Mouse (Mus musculus): ENCODE results near the gene Cyp2c23. TPM values are rescaled to one million over a fixed set of nuclear protein-coding genes. Genes with fewer than 3 reads are reported as not detected.

Gene Cyp2c23
- polyA plus RNA-seq, 1 experiment from 2014 or later, result not detected

DNA sequence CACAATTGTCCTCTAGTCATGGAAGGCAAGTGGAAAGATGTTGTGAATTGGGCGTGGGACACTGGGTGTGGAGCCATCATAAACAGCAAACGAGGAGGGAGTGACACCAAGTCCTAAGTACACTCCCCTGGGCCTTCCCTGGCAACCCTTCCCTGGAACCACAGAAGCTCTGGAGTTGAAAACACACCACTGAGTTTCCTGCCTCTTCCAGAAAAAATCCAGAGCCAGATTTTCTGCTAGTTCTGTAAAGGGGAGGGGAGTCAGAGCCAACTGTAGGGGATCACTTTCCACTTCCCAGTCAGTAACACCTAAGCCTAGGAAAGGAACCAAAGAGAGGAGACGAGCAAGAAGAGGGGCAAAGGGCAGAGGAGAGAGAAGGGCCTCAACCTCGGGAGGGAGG, 71.6 kb downstream of the Cyp2c23 start:
- Histone ChIP-seq H3K36me3 (ENCODE audit: control insufficient read depth, insufficient read depth, low read length) (no peaks in the 10 kb centered on the region), H3K9ac (ENCODE audit: low read length) (no peak overlapping the region), H3K9me3 (replicated peaks; ENCODE audit: control insufficient read depth, low read length) (no peaks in the 10 kb centered on the region), H3K4me1 (ENCODE audit: control insufficient read depth, insufficient read depth, low read length) (no peaks in the 10 kb centered on the region), H3K4me2 (ENCODE audit: low read length) (no peak overlapping the region), H3K4me3 (ENCODE audit: low read depth, low read length) (no peak overlapping the region), H3K27me3 (replicated peaks; ENCODE audit: control insufficient read depth, insufficient read depth, low read length) (no peaks in the 10 kb centered on the region), H3K27ac (ENCODE audit: low read depth, low read length) (no peak overlapping the region)
- DNase-seq (ENCODE audit: low spot score), result no peak
- whole genome bisulfite sequencing, result 27% methylated on average over 4 of the region's 4 CpGs
- ATAC-seq, result no peak

DNA sequence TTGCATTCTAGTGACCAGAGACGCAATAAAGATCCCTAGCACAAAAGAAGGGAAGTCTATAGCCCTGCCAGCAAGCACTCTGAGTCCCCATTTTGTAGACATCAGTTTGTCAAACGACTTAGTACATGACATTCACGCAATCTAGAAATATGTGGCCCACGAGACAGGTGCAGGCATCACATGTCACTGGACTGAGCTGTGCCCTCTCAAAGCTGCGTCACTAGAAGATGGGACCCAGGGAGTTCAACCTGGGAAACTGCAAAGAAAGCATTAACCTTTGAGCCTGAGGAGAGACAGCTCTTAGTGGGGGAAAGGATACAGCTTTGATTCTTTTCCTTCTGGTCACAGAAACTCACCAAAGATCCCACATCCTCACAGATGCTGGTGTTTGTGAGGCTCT, 73.7 kb downstream of the Cyp2c23 start:
- Histone ChIP-seq H3K4me1 (ENCODE audit: control insufficient read depth, insufficient read depth, low read length) (no peaks in the 10 kb centered on the region), H3K27ac (ENCODE audit: low read depth, low read length) (no peak overlapping the region), H3K27me3 (replicated peaks; ENCODE audit: control insufficient read depth, insufficient read depth, low read length) (no peaks in the 10 kb centered on the region), H3K36me3 (ENCODE audit: control insufficient read depth, insufficient read depth, low read length) (no peaks in the 10 kb centered on the region), H3K9ac (ENCODE audit: low read length) (no peak overlapping the region), H3K9me3 (replicated peaks; ENCODE audit: control insufficient read depth, low read length) (no peaks in the 10 kb centered on the region), H3K4me3 (ENCODE audit: low read depth, low read length) (no peak overlapping the region), H3K4me2 (ENCODE audit: low read length) (no peak overlapping the region)
- ATAC-seq (no peak), DNase-seq (ENCODE audit: low spot score) (no peak)
- WGBS, result 76% methylated on average over 5 of the region's 5 CpGs

Other genes with a start within 250 kb of the Cyp2c23 start
- not detected in 2 replicates for gene Abcc2, start 247.0 kb downstream of the Cyp2c23 start, polyA plus RNA-seq (2014; fragmentation: Nextera tagmentation; extraction: Ambion mirVana)
- 7.2 and 7.6 TPM in 2 replicates for gene Dnmbp, start 89.0 kb downstream of the Cyp2c23 start, polyA plus RNA-seq (2014; fragmentation: Nextera tagmentation; extraction: Ambion mirVana)
- 0.24 and 0.38 TPM in 2 replicates for gene Cpn1, start 42.7 kb downstream of the Cyp2c23 start, polyA plus RNA-seq (2014; fragmentation: Nextera tagmentation; extraction: Ambion mirVana)
- 16.5 and 16.9 TPM in 2 replicates for gene Erlin1, start 40.6 kb upstream of the Cyp2c23 start, polyA plus RNA-seq (2014; fragmentation: Nextera tagmentation; extraction: Ambion mirVana)
- gene Chuk, start 78.3 kb upstream of the Cyp2c23 start, polyA plus RNA-seq (2014; fragmentation: Nextera tagmentation; extraction: Ambion mirVana), result 44.8 and 51.2 TPM in 2 replicates
- gene Cwf19l1, start 106.7 kb upstream of the Cyp2c23 start, polyA plus RNA-seq (2014; fragmentation: Nextera tagmentation; extraction: Ambion mirVana), result 37.3 and 43.0 TPM in 2 replicates
- 165 and 168 TPM in 2 replicates for gene Bloc1s2, start 117.2 kb upstream of the Cyp2c23 start, polyA plus RNA-seq (2014; fragmentation: Nextera tagmentation; extraction: Ambion mirVana)
- gene Pkd2l1, start 163.2 kb upstream of the Cyp2c23 start, polyA plus RNA-seq (2014; fragmentation: Nextera tagmentation; extraction: Ambion mirVana), result 0.15 TPM in 2 replicates
- 2.0 and 2.1 TPM in 2 replicates for gene Scd3, start 174.1 kb upstream of the Cyp2c23 start, polyA plus RNA-seq (2014; fragmentation: Nextera tagmentation; extraction: Ambion mirVana)